Mouse (Mus musculus) frontal cortex, postnatal 36 days (tissue): ENCODE data around the gene Ptgir.
A peak's percentile ranks its signal among the peaks of the same experiment; 100 is the strongest.
"Not testable (repeated sequence)": the region's sequence is repeated elsewhere in the genome, so short reads cannot be mapped to it uniquely, and the experiment has no call there.

Experiments
- DNase-seq, 2 experiments: peaks; one replicate each; pipeline ENCODE4 v3.0.0; 2022; ENCODE audit warnings: low spot score in 2 of 2

Gene Ptgir

DNA sequence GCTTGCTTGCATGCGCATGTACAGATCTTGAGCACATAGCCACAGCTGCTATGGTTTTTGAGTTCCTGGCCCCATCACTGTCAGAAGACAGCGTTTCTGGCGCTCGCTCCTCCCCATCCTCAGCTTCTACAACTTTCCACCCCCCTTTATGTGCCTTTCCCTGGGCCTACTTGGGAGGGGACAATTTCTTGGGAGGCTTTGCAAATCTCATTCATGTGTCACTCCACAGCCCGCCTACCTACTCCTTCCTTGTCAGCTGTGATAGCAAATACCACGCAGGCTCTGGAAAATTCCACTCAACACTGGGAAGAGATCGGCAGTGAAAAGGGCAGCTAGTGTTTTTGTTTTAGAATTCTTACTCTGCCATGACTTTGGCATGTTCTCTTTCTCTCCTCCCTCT, 34.0 kb downstream of the Ptgir start:
- DNase-seq = peak; percentile 71 to 84

DNA sequence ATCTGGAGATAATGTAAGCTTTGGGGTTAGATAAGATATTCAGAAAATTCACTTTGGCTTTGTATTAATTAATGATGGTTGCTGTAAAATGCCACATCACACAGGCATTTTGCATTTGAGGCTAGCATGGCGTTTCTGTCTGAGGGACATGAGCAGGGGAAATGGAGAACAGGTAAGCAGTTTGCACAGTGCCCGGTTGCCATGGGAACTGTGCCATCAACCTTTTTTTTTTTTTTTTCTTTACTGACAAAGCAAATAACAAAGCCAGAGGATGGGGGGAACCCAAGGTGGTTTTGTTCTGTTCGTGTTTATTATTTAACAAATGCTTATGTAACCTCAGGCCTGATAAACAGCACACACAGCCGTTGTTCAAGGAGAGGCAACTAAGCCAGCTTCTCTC, 36.6 kb downstream of the Ptgir start:
- DNase-seq = no peak

DNA sequence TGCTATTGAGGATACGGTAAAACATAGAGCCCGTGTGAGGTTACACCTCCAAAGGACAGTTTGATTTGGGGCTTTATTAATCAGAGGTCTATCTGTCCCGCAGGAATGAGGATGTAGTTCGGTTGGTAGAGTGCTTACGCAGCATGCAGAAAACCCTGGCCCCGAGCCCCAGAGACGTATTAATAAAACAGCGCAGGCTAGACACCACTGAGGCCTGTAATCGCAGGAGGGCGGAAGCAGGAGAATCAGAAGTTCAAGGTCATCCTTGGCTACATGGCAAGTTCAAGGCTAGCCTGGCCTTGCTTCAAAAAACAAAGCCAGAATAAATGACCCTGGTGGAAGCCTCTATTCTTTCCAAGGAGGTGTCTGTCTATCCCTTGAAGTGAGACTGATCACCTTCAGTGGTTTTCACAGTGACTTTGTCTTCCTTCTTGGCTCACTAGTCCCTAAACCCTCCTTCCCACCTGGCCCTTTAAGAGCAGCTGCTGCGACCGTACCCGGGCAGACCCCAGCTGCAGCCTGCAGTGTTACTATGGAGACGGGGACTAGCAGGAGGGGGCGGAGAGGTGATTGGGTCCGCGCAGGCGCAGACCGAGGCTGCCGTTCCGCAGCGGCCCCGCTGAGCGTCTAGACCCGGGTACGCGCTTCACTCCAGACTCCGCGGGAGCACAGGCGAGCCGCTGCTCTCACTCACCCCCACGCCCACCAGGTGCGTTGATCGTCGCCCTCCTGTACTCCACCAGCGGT, 37.9 kb downstream of the Ptgir start, which contains the start of gene Pnmal2:
TSS of gene Pnmal2 (plus strand) at position 622 of the 747 bp plus-strand sequence.
- DNase-seq = peak; percentile 88 to 89

DNA sequence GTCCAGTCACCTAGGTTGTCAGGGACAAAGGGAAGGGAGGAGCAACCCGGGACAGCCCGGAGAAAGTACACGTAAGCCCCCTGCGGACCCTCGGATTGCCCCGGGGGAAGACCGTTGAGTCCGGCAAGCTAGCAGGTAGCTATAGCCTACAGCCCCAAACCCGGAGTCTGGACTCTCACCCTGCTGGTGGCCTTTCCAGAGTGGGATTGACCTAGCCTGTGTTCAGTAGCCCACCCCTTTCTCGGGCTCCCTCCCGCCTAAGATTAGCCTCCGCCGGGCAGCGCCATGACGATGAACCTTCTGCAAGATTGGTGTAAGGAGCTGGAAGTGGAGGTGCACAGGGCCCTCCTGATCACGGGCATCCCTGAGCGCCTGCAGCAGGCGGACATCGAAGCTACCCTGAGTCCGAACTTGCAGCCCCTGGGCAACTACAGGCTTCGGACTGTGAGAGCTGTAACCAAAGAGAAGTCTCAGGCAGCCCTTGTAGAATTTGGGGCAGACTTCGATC, 38.6 kb downstream of the Ptgir start:
- DNase-seq = no peak

DNA sequence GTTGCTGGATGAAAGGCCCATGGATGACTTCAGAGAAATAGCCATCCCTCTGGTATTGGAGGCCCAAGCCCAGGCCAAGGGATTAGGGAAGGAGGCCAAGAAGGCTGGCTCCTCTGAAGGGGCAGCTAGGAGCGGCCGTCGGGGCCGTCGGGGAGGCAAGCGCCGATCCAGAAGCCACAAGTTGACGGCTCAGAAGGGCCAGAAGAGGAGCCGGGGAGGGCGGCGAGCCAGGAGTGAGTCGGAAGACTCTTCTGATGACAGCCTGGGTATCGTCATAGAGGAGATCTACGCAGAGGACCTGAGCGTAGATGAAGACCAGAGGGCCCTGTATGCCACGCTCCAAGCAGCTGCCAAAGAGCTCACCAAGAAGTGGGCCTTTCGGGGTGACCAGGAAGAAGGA, 39.1 kb downstream of the Ptgir start:
- DNase-seq = no peak

DNA sequence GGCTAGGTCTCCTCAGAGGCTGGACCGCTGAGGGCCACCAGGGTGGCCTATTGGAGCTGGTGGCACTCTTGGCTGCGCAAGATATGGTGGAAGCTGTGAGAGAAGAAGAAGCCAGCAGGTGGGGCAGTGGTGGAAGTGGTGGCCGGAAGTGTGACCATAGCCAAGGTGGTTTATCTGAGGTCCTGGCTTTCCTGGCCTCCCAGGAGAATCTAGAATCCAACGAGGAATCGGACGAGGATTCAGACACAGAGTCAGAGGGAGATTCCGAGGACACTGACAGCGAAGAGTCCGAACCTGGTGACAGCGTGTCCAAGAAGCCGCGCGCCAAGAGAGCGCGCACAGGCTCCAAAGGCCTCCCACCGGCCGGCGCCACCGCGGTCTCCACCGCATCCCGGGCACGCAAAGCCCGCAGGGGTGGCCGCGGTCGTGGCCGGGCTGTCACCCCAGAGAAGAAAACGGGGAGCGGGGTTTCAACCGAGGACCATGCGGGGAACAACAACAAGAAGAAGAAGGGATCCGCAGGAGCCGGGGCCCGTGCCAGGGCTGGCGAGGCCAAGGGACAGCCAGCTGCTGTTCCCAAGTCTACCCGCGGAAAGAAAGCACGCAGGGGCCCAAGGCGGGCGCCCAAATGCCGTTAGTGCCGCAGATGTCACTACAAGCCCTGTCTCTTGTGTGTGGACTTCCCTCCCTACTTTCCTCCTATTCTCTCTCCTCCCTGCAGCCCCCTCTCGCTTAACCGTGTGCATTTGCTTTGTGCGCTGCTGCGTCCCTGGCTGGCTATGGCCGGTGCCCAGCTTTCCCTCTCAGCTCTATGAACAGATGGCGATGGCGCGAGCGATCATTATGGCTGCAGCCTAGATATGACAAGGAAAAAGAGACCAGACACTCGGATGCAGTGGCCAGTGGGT, 40.4 kb downstream of the Ptgir start:
- DNase-seq = peak in 1 of 2 experiments; percentile 45

DNA sequence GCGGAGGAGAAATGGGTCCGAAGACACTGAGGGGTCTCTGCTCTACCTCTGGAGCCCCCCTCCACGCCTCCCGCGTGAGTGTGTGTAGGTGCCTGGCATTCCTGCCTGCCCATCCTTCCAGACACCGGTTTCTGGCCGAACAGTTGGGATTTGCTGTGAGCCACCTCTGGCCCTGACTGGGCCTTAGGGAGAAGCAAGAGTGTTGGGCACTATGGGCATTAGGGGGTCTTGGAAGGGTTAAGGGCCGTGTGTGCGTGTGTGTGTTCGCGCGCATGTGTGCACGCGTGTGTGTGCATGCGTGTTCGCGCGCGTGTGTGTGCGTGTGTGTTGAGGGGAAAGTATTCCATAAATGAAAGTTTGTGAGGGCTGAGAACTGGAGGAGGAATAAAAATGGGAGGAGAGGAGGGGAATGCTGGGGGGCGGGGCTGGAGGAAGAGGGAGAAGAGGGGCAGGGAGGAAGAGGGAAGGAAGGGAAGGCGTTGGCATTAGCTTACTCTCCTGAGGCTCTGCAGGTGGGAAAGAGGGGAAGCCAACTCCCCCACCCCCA, 41.1 kb downstream of the Ptgir start:
- peak in 1 of 2 experiments; percentile 44 for DNase-seq

DNA sequence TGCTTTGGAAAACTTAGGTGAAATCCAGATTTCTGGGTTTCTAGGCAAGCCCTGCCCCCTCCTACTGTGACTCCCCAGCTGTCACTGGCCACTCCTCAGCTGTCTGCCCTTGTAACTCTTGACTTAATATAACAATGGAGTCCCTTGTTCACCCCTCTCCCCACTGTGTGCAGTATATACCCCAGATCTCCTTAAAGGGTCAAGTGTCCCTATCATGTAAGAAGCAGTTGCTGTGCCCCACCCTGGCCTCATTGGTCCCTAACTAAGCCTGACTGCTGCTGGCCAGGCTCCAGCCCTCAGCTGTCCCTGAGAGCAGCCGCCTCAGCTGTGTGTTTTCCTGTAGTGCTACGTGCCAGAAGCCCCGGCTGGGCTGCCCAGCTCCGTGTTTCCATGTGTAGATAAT, 41.7 kb downstream of the Ptgir start:
- peak in 1 of 2 experiments; percentile 38 for DNase-seq

DNA sequence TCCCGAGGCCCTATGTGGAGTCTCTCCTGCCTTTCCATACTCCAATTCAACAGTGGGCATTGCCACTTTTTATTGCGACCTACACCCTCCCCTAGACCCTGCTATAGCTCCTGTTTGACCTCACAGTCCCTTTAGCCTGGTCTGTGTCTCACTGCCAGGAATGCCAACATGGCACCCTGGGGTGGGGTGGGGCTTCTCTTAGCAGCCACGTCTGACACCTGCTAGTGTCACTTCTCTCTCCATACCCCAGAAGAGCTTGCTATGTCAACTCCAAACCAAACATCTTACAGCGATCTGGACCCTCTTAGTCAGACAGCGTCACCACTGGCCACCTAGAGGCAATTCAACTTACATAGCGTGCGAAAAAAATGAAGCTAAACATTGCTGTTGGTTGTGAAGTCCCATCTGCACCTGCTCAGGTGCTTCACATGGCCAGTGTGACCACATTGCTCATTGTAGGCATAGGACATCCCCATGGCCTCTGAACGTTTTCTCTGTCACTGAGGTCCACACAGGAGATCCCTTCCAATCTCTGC, 42.7 kb downstream of the Ptgir start:
- no peak for DNase-seq

DNA sequence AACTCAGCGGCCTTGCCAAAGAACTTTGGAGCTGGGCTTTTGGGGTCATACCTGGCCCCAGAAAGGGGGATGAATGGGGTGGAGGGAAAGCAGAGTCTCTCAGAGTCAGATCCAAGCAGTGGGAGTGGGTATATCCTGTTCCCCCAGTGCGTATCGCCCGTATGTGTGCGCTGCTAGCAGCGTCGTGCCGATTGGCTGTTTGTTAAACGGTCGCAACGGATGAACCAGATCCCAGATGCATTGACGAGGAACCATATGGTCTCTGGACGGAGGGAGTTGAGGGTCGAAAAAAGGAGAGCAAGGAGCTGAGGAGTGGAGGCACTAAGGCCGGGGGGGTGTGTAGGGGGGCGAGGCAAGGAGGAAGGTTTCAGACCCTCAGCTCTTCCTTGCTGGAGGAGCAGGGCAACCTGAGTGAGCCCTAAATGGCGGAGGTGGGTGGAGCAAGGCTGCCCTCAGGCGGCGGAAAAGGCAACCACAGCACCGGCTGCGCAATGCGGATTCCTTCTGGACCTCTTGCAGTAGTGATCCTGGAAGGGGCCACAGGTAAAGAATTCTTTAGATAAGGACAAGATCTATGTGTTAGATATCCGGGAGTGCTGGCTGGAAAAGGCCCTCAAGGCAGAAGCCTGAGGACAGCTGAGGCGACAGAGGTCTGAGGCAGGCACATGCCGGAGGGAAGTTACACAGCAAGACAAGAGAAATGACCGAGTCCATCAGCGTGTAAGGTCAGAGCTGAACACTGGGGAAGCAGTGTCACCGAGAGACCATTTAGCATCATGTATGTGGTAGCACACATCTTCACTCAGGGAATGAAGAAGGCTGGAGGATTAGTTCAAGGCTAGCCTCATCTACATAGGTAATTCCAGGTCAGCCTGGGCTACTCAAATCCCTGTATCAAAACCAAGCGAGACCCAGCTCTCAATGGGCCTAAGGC, 43.9 kb downstream of the Ptgir start:
- DNase-seq = peak; percentile 86 to 91

DNA sequence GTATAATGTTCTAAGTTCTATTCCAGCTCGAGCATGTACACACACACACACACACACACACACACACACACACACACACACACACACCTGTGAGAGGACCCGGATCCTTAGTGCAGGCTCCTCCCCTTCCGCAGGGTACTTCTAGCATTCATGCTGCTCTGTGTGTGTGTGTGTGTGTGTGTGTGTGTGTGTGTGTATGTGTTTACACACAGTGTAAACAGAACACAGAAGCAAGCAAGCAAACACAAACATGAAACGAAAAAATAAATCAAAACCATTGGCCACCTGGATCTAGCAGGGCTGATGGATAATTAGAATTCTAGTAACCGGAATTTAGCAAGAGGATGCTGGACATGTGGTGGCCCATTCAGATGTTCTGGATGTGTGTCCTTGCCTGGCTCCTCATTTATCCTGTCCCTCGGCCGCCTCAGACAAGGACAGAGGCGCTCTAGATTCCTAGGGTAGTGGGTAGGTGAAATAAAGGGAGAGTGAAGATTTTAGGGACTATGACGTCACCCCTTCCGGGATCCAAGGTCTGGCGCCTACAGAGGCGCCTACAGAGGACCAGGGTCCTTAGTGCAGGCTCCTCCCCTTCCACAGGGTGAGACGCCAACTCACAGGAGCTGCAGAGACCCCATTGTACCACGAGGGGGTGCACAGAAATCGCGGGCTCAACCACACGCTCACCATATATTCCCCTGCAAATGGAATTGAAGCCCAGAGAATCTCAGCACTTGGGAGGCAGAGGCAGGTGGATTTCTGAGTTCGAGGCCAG, 44.8 kb downstream of the Ptgir start:
- DNase-seq = peak; percentile 78 to 84

DNA sequence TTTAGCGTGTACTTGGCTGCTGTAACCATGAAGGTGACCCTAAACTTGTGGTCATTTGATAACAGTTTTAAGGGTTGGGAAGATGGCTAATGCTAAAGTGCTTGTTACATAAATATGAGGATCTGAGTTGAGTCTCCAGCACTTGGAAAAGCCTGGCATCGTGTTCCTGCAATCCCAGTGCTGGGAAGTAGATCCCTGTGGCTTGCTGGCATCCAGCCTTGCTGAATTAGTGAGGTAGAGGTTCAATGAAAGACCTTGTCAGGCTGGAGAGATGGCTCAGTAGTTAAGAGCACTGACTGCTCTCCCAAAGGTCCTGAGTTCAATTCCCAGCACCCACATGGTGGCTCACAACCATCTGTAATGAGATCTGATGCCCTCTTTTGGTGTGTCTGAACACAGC, 47.5 kb downstream of the Ptgir start:
- not testable (repeated sequence) for DNase-seq

DNA sequence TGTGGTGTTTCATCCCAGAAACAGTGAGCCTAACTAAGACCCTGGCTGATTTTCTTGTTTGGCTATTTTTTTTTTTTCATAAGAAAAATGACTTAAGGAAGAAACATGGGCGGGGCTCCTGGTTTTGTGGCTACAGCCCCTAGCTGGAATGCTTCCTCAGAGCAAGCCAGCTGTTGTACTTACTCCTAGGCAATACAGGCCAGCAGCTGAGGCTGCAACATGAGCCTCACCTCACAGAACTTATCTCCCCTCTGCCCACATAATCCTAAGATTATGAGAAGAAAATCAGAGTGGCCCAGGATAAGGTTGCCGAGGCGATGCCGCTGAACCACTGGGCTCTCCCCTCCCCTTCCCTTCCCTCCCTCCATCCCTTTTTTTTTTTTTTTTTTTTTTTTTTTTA, 49.4 kb downstream of the Ptgir start:
- no peak for DNase-seq

DNA sequence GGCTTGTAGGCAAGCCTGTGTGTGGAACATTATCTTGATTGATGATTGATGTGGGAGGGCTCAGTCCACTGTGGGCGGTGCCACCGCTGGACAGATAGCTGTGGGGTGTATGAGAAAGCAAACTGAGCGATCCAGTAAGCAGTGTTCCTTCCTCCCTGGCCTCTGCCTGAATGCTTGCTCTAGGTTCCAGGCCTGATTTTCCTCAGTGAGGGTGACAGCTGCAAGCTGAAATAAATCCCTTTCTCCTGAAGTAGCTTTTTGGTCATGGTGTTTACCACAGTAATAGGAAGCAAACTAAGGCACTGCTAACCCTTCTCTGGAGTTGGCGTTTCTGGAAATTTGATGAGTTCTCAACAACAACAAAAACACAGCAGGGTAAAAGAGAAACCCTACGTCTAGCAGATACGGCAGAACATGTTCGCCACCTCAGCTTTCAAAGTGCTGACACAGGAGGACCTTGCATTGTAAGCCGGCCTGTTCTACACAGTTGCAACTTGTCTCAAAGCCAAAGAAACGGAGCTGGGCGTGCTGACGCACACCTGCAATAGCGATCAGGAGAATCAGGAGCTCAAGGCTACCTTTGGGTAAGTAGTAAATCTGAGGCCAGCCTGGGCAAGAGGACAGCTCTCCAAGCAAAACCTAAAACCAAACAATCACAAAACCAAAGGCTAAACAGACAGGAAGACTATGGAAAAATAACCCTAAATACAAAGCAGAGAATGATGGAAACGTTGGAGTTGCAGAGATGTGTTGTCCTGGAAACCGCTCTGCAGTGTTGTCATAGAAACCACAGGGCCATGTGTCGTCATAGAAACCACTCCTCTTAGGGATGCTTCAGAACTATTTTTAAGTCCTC, 50.3 kb downstream of the Ptgir start:
- DNase-seq = peak; percentile 64 to 82

DNA sequence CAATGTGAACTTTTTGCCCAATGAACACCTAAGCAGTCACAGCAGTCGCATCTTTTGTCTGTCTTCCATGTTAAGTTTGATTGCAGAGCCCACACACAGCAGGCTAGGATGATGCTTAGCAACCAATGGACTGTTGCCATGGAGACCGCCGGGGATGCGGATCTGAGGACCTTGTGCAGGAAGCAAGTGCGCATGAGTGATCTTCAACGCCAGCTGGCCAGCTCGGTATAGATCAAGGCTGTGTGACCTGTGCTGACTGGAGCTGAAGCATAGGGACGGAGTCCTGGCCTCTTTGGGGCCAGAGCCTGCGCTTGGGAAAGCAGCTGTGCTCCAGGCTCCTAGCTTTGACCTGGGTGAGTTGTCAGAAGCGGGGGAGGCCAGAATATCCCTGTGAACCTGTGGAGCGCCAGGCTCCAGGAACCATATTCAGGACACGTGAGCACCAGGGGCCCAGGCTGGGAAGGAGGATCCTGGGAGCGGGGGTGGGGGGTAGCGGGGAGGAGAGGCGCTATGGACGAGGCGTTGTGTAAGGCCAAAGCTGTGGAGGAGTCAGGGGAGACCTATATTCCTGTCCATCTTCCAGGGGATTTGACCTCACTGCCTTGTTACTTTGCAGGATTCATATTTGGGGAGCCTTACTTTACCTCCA, 53.4 kb downstream of the Ptgir start, which contains the start of gene Pnmal1:
TSS of gene Pnmal1 (plus strand) at position 141 of the 649 bp plus-strand sequence.
- peak; percentile 90 to 96 for DNase-seq
